Mouse (Mus musculus) forebrain, embryonic 14.5 days (tissue): ENCODE measurements at regions not wholly inside any gene's neighbourhood (a gene's known extent, or its start where the extent isn't known, plus 50 kb on each side); places are given as distances from the start of the nearest gene placed in this dataset.
A peak's percentile ranks its signal among the peaks of the same experiment; 100 is the strongest.

Experiments
- ATAC-seq: fragments of 200-750 bp; cut with Nextera tagmentation; 2 replicates; pipeline ENCODE4 v1.8.0; 2017; ENCODE audit warnings: mild to moderate bottlenecking, moderate library complexity
- DNase-seq: peaks from one replicate; pipeline ENCODE4 v3.0.0-alpha.2; 2015; ENCODE audit warnings: low spot score
- H3K27ac ChIP-seq: fragments of 300-500 bp; sonication (generic); 2 replicates; pipeline ENCODE4 v1.5.1; 2014; ENCODE audit warnings: low read depth, mild to moderate bottlenecking, control low read depth, low read length, moderate library complexity
- H3K27me3 ChIP-seq: fragments of 300-500 bp; sonication (generic); replicated peaks from 2 replicates; pipeline ENCODE4 v1.6.1; 2014; ENCODE audit warnings: low read length, control low read depth, mixed read lengths; ENCODE audit not compliant: control insufficient read depth, insufficient read depth
- H3K36me3 ChIP-seq: fragments of 300-500 bp; sonication (generic); 2 replicates; pipeline ENCODE4 v1.6.1; 2014; ENCODE audit warnings: low read length, control low read depth; ENCODE audit not compliant: control insufficient read depth, insufficient read depth
- H3K4me1 ChIP-seq: fragments of 300-500 bp; sonication (generic); 2 replicates; pipeline ENCODE4 v1.6.1; 2014; ENCODE audit warnings: antibody characterized with exemption, low read length, control low read depth; ENCODE audit not compliant: control insufficient read depth, insufficient read depth
- H3K4me2 ChIP-seq: fragments of 300-500 bp; sonication (generic); 2 replicates; pipeline ENCODE4 v1.6.1; 2014; ENCODE audit warnings: mild to moderate bottlenecking, control low read depth, low read length
- H3K4me3 ChIP-seq: fragments of 300-500 bp; sonication (generic); 2 replicates; pipeline ENCODE4 v1.5.1; 2014; ENCODE audit warnings: low read depth, low read length, control low read depth
- H3K9ac ChIP-seq: fragments of 300-500 bp; sonication (generic); 2 replicates; pipeline ENCODE4 v1.6.1; 2014; ENCODE audit warnings: mild to moderate bottlenecking, low read length, control low read depth, moderate library complexity
- H3K9me3 ChIP-seq: fragments of 300-500 bp; sonication (generic); replicated peaks from 2 replicates; pipeline ENCODE4 v1.6.1; 2016; ENCODE audit warnings: low read length, control low read depth, mixed read lengths; ENCODE audit not compliant: control insufficient read depth
- WGBS: fragments of 180-500 bp; shearing (Covaris S2); extraction: QIAGEN DNeasy Blood & Tissue Kit; methylation state at CpG from one replicate; pipeline ENCODE4 v1.1.7; 2014; 5-methylcytosine and 5-hydroxymethylcytosine counted together

DNA sequence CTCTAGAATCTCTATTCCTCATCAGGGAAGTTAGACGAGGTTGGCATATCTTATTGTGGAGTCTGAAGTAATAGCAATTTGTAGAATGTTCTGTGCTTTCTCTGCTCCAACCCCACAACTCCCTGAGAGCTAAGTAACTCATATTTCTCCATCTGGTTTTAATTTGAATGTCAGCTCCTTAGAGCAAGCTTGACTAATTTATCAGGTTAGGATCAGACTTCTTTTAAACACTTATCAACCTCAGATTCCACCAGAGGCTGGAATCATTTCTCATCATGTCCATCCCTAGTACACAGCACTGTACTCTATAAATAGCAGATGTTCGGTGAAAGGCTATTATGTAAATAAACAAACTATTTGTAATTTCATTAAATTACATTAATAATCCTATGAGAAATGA lies 485.4 kb upstream of the Kif18a start:
- ATAC-seq (no peak), DNase-seq (no peak)
- Histone ChIP-seq H3K27me3 (no peaks in the 10 kb centered on the region), H3K36me3 (no peaks in the 10 kb centered on the region), H3K4me3 (no peak overlapping the region), H3K9me3 (no peaks in the 10 kb centered on the region), H3K4me2 (no peak overlapping the region), H3K4me1 (no peaks in the 10 kb centered on the region), H3K27ac (no peak overlapping the region), H3K9ac (no peak overlapping the region)
- 84% methylated on average over 2 of the region's 2 CpGs for WGBS

GRCm38 (mm10) chr2:108796816-108797581 lies 483.5 kb upstream of the Kif18a start:
- Histone ChIP-seq H3K4me3 (no peak overlapping the region), H3K36me3 (no peaks in the 10 kb centered on the region), H3K9ac (no peak overlapping the region), H3K4me1 (no peaks in the 10 kb centered on the region), H3K9me3 (no peaks in the 10 kb centered on the region), H3K27ac (no peak overlapping the region), H3K4me2 (no peak overlapping the region), H3K27me3 (no peaks in the 10 kb centered on the region)
- ATAC-seq (no peak), DNase-seq (no peak)
- WGBS: 93% methylated on average over 2 of the region's 2 CpGs

DNA sequence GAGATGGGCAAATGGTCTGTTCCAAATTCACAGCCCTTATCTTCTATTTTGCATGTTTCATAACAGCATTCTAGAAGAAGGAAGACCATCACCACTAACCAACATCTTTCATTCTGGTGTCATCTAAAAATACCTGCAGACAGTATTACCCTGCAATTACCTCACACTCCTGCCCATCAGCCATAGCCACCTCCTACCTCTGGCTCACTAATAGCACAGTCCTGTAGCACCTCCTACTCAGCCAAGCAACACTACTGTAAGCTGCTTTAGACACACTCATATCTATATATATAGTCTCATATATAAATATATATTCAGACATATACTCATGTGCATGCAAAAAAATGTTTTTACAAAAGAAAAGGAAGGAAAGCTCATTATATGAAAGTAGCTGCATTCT lies 468.2 kb upstream of the Kif18a start:
- Histone ChIP-seq H3K9me3 (no peaks in the 10 kb centered on the region), H3K27me3 (no peaks in the 10 kb centered on the region), H3K27ac (no peak overlapping the region), H3K4me2 (no peak overlapping the region), H3K4me3 (no peak overlapping the region), H3K4me1 (no peaks in the 10 kb centered on the region), H3K36me3 (no peaks in the 10 kb centered on the region), H3K9ac (no peak overlapping the region)
- DNase-seq (no peak), ATAC-seq (no peak)

- Histone ChIP-seq H3K36me3 (no peaks in the 10 kb centered on the region), H3K4me1 (no peaks in the 10 kb centered on the region), H3K9me3 (no peaks in the 10 kb centered on the region), H3K4me3 (no peak overlapping the region), H3K9ac (no peak overlapping the region), H3K27ac (no peak overlapping the region), H3K4me2 (no peak overlapping the region), H3K27me3 (no peaks in the 10 kb centered on the region)
- WGBS: 70% methylated on average over 6 of the region's 6 CpGs
- ATAC-seq: no peak
- DNase-seq: no peak
Measured at GRCm38 (mm10) chr2:108813040-108813566, 467.4 kb upstream of the Kif18a start.

GRCm38 (mm10) chr2:108816579-108816978 lies 464.0 kb upstream of the Kif18a start:
- no peak overlapping the region for H3K27ac ChIP-seq
- H3K27me3 ChIP-seq: no peaks in the 10 kb centered on the region
- H3K9me3 ChIP-seq: no peaks in the 10 kb centered on the region
- DNase-seq (no peak), ATAC-seq (no peak)
- no peaks in the 10 kb centered on the region for H3K36me3 ChIP-seq
- H3K4me1 ChIP-seq: no peaks in the 10 kb centered on the region
- no peak overlapping the region for H3K4me3 ChIP-seq
- H3K4me2 ChIP-seq: no peak overlapping the region
- H3K9ac ChIP-seq: no peak overlapping the region

DNA sequence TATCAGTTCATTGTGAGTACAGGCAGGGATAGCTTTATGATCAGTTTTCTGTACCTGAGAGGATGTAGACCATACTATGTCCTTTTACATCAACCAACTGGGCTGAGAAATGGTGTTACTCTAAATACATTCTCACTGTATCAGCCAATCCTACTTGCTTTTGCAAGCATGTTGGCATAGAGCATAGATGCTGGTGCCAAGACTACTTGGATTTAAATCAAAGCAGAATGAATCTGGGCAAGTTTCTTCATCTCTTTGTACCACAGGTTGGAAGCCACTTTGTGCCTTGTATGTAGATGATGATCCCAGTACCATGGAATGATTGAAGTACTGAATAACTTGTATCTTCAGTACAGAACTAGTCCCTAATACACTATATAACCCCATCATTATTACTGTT lies 456.5 kb upstream of the Kif18a start:
- Histone ChIP-seq H3K9me3 (no peaks in the 10 kb centered on the region), H3K27me3 (no peaks in the 10 kb centered on the region), H3K36me3 (no peaks in the 10 kb centered on the region), H3K9ac (no peak overlapping the region), H3K27ac (no peak overlapping the region), H3K4me1 (no peaks in the 10 kb centered on the region), H3K4me2 (no peak overlapping the region), H3K4me3 (no peak overlapping the region)
- peak; percentile 56 for DNase-seq
- peak; percentile 30; the same call in 1 of the 2 replicates for ATAC-seq

DNA sequence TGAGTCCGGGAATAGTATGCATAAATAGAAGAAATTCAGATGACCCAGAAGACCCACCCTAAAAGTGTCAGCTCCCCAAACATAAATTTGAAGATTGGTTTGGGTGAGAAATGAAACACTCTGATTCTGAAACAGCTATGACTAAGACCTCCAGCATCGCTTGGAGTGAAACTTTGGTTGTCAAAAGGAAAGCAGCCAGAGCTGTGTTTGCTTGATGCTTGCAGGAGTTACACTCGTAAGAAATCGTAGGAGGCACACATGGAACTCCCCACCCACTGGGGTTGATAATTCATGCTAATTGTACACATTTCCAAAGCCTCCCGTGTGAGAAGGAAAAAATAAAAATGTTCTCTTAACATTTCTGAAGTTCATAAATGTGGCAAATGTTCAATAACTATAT lies 454.6 kb upstream of the Kif18a start:
- Histone ChIP-seq H3K4me1 (no peaks in the 10 kb centered on the region), H3K4me2 (no peak overlapping the region), H3K9ac (no peak overlapping the region), H3K27me3 (no peaks in the 10 kb centered on the region), H3K27ac (no peak overlapping the region), H3K36me3 (no peaks in the 10 kb centered on the region), H3K4me3 (no peak overlapping the region), H3K9me3 (no peaks in the 10 kb centered on the region)
- 70% methylated on average over 5 of the region's 5 CpGs for WGBS
- ATAC-seq: no peak
- DNase-seq: no peak

GRCm38 (mm10) chr2:108827106-108827838 lies 453.3 kb upstream of the Kif18a start:
- H3K27me3 ChIP-seq: no peaks in the 10 kb centered on the region
- no peaks in the 10 kb centered on the region for H3K9me3 ChIP-seq
- H3K4me2 ChIP-seq: peak overlapping the region; percentile 15; the same call in 1 of the 2 replicates
- no peaks in the 10 kb centered on the region for H3K36me3 ChIP-seq
- H3K27ac ChIP-seq: no peak overlapping the region
- DNase-seq: peak; percentile 57
- ATAC-seq: peak; percentile 90
- no peaks in the 10 kb centered on the region for H3K4me1 ChIP-seq
- H3K9ac ChIP-seq: no peak overlapping the region
- WGBS: 6% methylated on average over 12 of the region's 12 CpGs
- H3K4me3 ChIP-seq: no peak overlapping the region
